Mouse (Mus musculus) liver, adult 2 months (tissue): ENCODE results near the gene Rpl23.

Experiments used
- CTCF ChIP-seq: fragments of 200-500 bp; IDR thresholded peaks from 2 replicates; pipeline ENCODE4 v1.5.1; 2011; ENCODE audit warnings: low read depth, low read length, control low read depth
- POLR2A ChIP-seq: fragments of 200-500 bp; IDR thresholded peaks from 2 replicates; pipeline ENCODE4 v1.6.1; 2011; ENCODE audit warnings: low read length, control low read depth; ENCODE audit not compliant: insufficient read depth; ENCODE audit errors: extremely low read depth

DNA sequence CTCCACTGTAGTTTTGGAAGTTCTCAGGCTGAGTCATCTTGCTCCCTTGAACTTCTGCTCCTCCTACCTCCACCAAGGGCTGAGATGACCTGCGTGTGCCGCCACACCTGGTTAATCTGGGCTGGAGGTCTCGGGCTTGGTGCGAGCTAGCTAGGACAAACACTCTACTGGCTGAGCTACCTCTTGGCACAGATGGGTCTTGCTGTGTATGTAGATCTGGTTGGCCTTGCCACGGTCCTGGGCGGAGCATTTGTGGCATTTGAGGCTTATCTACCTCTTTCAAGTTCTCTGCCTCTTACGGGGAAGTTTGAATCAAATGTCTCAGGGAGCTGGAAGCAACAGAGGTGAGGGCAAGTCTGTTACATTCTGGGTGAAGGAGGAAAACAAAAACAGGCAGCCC lies 28.1 kb upstream of the Rpl23 start:
- TF ChIP-seq CTCF, result no peak
- TF ChIP-seq POLR2A, result no peak
